Mouse (Mus musculus): ENCODE results near the gene Stom. TPM values are rescaled to one million over a fixed set of nuclear protein-coding genes. Genes with fewer than 3 reads are reported as not detected.

Stom gene
- total RNA-seq, 2 experiments from 2014 or later = 42.7 to 43.5 TPM

- no peak for DNase-seq (ENCODE audit: low spot score in 2 of 2)
Observed at GRCm38 (mm10) chr2:35322404-35323164, 14.2 kb downstream of the Stom start.

- no peak for DNase-seq (ENCODE audit: low spot score in 2 of 2)
Observed at GRCm38 (mm10) chr2:35320399-35320798, 16.4 kb downstream of the Stom start.

GRCm38 (mm10) chr2:35318405-35318804 is 18.4 kb downstream of the Stom start:
- DNase-seq (ENCODE audit: low spot score in 2 of 2) = no peak

GRCm38 (mm10) chr2:35317604-35318003 is 19.2 kb downstream of the Stom start:
- DNase-seq (ENCODE audit: low spot score in 2 of 2) = no peak

GRCm38 (mm10) chr2:35314300-35314699 is 22.5 kb downstream of the Stom start:
- no peak for DNase-seq (ENCODE audit: low spot score in 2 of 2)

- DNase-seq (ENCODE audit: low spot score in 2 of 2) = no peak
Observed at GRCm38 (mm10) chr2:35309906-35310493, 26.8 kb downstream of the Stom start.

- no peak for DNase-seq (ENCODE audit: low spot score in 2 of 2)
Observed at GRCm38 (mm10) chr2:35308166-35308565, 28.6 kb downstream of the Stom start.

GRCm38 (mm10) chr2:35302049-35302885 is 34.5 kb downstream of the Stom start:
- DNase-seq (ENCODE audit: low spot score in 2 of 2) = no peak

GRCm38 (mm10) chr2:35299437-35299836 is 37.3 kb downstream of the Stom start:
- no peak for DNase-seq (ENCODE audit: low spot score in 2 of 2)

GRCm38 (mm10) chr2:35297703-35298332 is 39.0 kb downstream of the Stom start:
- DNase-seq (ENCODE audit: low spot score in 2 of 2) = peak; percentile 53 to 55

GRCm38 (mm10) chr2:35293291-35293690 is 43.5 kb downstream of the Stom start:
- DNase-seq (ENCODE audit: low spot score in 2 of 2) = no peak

GRCm38 (mm10) chr2:35292700-35293099 is 44.1 kb downstream of the Stom start:
- no peak for DNase-seq (ENCODE audit: low spot score in 2 of 2)

GRCm38 (mm10) chr2:35291856-35292255 is 44.9 kb downstream of the Stom start:
- no peak for DNase-seq (ENCODE audit: low spot score in 2 of 2)

GRCm38 (mm10) chr2:35288758-35289635 is 47.8 kb downstream of the Stom start:
- DNase-seq (ENCODE audit: low spot score in 2 of 2) = peak; percentile 53 to 69

GRCm38 (mm10) chr2:35287017-35287620 is 49.7 kb downstream of the Stom start:
- no peak for DNase-seq (ENCODE audit: low spot score in 2 of 2)

- DNase-seq (ENCODE audit: low spot score in 2 of 2) = no peak
Observed at GRCm38 (mm10) chr2:35285209-35285608, 51.6 kb downstream of the Stom start.

- DNase-seq (ENCODE audit: low spot score in 2 of 2) = no peak
Observed at GRCm38 (mm10) chr2:35283997-35284396, 52.8 kb downstream of the Stom start.

GRCm38 (mm10) chr2:35282214-35282613 is 54.6 kb downstream of the Stom start:
- DNase-seq (ENCODE audit: low spot score in 2 of 2) = no peak

GRCm38 (mm10) chr2:35280001-35280400 is 56.8 kb downstream of the Stom start:
- DNase-seq (ENCODE audit: low spot score in 2 of 2) = no peak

All from adrenal gland, postnatal 4 days (tissue).